Mouse (Mus musculus) gastrocnemius, postnatal 10 days (tissue): ENCODE results near the gene Gm17490. TPM values are rescaled to one million over a fixed set of nuclear protein-coding genes. Genes with fewer than 3 reads are reported as not detected.
"Not testable (repeated sequence)": the region's sequence is repeated elsewhere in the genome, so short reads cannot be mapped to it uniquely, and the experiment has no call there.

Experiments used
- DNase-seq: peaks from one replicate; pipeline ENCODE4 v3.0.0; 2021; ENCODE audit warnings: mixed read lengths
- total RNA-seq, 2 experiments: library from RNA; stranded (reverse); gene quantifications; 2 replicates each; pipeline ENCODE4 v1.2.3; 2021

The Gm17490 gene
- total RNA-seq, 2 experiments from 2014 or later: not detected

DNA sequence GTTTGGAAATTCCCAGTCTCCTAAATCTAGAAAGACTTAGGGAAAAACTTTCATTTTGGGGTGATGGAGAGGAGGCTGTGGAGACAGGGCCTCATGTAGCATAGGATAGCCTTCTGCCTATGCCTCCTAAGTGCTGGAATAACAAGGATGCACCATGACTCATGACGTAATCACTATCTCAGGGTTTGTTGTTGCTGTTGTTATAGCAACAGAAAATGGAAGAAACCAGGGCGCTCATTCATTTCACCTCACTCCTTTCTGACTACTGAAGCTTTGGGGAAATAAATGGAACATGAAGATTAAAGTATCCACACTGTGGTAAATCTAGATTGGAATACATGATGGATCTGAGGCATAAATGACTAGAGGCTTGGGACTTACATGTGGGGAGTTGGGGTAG lies 2.3 kb downstream of the Gm17490 start:
- no peak for DNase-seq

DNA sequence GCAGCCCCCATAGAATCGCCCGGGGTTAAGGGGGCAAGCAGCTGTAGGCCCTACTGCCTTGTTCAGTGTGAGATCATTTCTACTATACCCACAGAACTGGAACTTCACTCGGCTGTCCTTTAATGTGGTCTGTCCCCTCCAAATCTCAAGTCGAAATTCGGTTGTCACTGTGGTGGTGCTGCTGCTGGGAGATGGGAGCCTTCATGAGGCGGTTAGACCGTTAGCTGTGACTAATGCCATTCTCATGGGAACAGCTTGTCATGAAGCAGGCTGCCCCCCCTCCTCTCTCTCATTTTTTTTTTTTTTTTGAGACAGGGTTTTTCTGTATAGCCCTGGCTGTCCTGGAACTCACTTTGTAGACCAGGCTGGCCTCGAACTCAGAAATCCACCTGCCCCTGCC lies 2.9 kb downstream of the Gm17490 start:
- DNase-seq: no peak

DNA sequence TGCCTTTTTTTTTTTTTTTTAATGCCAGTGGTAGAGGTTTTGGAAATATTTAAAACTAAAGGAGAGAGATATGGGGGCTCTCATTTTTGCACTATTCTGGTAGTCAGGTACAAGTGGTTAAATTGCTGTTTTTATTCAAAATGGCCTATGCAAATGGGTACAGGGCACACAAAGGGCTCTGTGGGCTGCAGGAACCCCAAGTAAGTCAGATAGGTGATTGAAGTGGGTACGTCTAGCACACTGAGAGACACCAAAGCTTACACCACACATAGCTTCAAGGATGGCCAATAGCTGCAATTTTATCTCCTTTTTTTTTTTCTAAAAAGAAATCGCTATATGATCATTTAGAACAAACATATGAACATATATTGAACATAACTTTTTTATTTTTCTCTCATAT lies 6.5 kb downstream of the Gm17490 start:
- no peak for DNase-seq

DNA sequence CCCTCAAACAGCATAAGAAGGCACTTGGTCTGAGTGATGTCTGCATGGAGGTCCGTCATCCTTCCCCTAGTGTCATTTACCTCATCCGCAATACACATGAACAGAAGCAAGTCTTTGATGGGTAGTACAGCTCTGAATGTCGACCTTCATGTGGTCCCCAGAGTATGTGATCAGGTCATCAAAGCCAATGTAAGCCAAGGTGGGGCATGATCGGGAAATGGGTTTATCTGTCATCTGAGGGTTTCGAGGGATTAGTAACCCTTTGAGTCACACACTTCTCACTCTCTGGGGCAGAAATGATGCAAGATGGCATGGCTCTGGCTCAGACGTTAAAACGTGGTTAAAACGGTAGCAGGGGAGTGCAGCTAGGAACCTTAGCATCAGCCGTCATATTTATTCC lies 9.2 kb downstream of the Gm17490 start:
- no peak for DNase-seq

DNA sequence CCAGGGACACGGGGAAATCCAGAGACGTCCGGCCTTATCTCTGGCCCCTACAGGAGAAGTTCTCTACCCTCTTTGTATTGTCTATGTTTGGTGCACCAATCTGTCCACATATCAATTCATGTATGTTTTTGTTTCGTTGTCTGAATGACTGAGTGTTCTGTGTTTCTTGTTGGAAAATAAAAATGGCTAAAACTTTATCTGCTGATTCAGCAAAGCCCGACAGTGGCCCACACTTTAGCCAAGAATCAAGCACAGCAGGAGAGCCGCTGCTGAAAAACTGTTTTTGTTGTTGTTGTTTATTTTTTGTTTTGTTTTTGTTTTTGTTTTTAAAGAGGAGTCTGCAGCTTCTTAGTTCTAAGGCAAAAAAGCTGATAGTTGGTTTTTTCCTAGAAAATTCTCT lies 13.1 kb downstream of the Gm17490 start:
- DNase-seq: not testable (repeated sequence)

DNA sequence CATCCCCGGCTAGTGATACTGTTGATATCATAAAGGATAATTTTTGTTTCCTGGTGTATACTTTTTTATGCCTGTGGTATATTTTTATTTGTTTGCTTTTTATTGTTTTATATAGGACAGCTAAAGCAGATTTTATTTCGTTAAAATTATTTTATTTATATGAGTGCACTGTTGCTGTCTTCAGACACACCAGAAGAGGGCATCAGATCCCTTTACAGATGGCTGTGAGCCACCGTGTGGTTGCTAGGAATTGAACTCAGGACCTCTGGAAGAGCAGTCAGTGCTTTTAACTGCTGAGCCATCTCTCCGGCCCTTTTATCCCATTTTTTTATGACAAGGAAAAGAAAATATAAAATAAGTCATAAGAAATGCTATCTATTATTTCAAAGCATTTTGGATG lies 19.3 kb downstream of the Gm17490 start:
- not testable (repeated sequence) for DNase-seq

DNA sequence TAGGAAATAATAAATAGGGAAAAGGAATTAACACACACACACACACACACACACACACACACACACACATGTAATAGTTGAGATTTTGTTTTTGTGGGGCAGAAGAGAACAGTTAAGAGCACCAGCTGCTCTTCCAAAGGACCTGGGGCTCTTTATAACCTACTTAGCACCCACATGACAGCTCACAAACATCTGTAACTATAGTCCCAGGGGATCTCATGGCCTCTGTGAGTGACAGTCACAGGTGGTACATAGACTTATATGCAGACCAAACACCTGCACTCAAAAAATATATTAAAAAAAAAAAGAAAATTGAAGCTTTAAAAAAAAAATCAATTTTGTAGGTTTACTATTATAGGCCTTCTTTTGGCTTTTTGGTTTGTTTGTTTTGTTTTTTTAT lies 21.2 kb downstream of the Gm17490 start:
- no peak for DNase-seq

DNA sequence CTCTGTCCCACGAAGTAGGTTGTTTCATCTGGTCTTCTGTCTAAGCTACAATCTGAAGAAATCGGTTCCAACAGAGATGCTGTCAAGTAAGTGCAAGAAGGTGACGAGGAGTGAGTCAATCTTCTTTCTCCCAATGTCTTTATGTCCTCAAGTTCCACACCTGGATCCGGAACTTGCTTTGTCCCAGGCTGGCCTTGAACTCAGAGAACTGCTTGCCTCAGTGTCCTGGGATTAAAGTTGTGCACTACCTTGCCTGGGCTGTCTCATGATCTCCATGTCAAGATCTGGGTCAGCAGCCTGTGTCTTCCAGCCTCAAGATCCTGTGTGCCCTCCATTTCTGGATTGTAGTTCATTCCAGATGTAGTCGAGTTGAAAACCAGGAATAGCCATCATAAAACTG lies 22.0 kb downstream of the Gm17490 start, which contains the start of gene Rbm17:
TSS of gene Rbm17 (minus strand) at position 101 of the 400 bp plus-strand sequence.
- DNase-seq: no peak

DNA sequence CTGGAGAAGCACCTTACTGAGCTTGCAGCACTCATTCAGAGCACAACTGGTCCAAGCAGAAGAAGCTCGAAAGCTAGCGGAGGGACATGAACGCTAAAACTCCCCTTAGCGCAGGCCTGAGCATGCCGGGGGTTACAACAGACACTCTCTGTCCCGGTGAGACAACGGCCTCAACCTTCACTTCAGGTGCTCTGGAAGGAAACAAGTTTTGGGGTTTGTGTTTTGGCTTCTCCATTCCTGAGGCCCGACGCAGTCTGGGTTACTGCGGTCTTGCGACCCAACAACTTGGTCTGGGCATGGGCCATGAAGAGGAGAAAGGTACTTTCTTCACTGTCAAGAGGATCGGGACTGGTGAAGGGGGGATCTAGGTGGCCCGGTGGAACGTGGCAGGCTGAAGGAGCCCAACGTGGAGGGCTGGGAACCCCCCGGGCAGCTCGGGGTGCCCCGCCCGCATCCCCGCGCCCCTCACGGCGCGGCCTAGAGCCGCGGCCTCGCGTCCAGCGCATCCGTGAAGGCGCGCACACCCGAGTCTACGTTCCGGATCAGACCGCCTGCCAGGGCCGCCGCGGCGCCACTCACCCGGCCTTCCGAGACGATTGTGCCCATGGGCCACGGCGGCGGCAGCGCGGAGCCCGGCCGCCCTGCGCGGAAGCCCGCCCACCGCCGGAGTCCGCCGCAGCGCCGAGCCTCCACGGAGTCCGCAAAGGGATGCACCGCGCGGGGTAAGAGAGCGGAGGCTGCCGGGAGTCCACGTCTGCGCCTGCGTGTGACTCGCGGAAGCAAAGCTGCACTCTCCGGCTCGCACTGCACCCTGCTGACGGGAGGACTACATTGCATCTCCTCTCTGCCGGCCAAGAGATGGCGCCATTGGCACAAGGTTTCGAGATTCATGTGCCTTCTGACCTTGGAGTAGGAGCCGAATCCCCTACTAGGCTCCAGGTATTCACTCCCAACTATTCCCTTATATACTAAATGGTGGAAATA lies 23.3 kb downstream of the Gm17490 start:
- DNase-seq: peak; percentile 94

DNA sequence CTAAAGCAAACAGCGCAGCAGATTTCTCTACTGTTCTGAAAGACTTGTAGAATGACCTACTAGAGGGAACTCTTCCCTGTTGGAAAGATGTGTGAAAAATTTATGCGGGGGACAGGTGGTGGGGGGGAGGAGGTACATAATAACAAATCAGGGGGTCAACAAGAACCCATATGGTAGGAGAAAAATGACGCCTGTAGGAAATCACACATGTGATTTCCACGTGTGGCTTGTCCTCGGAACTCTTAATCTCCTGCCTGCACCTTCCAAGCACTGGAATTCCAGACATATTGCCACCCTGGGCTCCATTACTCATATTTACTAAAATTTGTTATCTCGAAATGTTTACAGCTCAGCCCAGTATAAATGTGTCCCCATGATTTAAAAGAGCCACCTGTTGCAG lies 24.3 kb downstream of the Gm17490 start:
- DNase-seq: no peak

DNA sequence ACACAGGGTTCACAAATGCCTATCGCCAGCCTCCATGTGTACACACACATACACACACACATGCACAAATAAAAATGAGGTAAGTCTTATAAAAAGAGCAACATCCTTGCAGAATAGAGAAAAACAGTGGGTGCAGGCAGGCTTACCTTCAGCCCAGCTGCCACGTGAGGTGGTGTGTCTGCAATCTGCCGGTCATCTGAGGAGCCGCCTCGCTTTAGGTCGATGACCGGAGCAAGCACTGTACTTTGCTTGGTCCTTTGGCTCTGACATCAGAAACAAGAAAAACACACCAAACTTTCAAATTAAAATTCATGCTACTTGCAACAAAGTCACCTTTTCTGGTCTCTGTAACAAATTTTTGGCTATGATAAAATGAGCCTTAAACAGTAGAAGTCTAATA lies 28.2 kb downstream of the Gm17490 start:
- no peak for DNase-seq

DNA sequence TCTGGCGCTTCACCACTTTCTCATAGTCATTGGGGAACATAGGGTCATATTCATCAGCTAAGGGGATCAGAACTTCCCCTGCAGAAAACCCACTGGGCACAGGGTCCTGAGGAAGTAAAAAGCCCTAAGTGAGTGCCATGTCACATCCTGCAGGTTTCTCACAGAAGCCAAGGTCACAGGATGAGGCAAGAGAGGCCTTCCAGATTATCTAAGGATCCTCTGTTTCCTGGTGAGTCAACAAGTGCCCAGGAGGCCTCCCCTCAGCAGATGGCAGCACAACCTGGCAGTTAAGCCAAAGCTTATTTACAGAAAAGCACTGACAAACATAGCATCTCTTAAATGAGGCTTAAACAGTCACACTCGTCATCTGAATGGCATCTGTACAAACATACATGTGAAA lies 29.4 kb downstream of the Gm17490 start:
- no peak for DNase-seq

DNA sequence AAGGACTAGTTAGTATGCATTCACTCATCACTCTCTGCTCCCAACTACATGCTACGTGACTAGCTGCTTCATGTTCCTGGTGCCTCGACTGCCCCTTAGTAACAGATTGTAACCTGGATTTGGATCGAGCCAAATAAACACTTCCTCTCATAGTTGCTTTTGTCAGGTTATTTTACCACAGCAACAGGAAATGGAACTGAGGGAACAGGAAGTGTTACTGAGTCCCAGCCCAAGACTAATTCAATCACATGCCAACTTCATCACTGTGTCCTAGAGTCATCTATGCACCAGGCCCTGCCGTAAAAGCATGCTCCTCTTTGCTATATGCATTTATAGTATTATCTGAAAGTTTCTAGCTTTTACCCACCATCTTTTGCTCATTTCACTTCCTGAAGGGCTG lies 38.1 kb downstream of the Gm17490 start:
- no peak for DNase-seq

DNA sequence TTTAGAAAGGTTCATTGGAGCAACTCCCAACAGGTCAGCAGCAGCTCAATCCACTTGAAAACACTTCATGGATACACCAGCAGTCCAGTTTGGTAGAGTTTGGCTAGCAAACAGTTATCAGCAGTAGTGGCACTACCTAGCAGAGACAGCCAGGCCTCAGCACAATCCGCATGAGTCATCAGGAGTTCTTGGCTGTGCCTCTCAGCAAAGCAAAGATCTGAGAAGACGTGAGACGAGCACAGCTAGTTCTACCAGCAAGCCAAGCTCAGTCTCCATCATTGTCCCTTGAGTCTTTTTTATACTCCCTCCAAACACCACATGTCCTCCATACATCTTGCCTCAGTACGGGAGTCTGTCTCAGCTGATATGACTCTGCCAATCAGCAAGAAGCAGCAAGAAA lies 46.7 kb downstream of the Gm17490 start:
- no peak for DNase-seq

DNA sequence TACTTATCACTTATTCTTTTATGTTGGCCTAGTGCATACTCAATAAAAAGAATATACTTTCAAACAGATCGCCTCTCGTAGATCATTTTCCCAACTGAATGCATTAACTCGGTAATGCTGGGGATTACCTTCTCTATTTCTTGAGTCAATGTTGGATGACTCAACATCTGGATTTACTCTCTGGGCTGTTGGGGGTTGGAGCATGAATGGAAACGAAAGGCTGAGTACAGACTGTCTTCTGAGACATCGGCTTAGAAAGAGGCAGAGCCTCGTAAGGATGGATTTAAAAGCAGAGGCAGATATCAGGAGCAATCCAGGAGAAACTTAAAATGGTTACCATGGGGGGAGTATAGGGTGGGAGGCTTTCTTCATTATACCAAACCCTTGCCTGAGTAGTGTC lies 47.9 kb downstream of the Gm17490 start:
- no peak for DNase-seq

Other genes starting within 250 kb of the Gm17490 start
- gene Pfkfb3, start 72.2 kb downstream of the Gm17490 start, total RNA-seq: 10 to 100 TPM; 19.3 to 21.5 TPM
- 10 to 100 TPM; 63.3 to 69.8 TPM for gene Rbm17, start 22.1 kb downstream of the Gm17490 start, total RNA-seq
- under 1 TPM; 0.14 to 0.16 TPM for gene Il2ra, start 16.5 kb upstream of the Gm17490 start, total RNA-seq
- gene Il15ra, start 79.0 kb upstream of the Gm17490 start, total RNA-seq: 10 to 100 TPM; 12.9 to 15.4 TPM
- 10 to 100 TPM; 37.3 to 44.7 TPM for gene Fbh1, start 151.3 kb upstream of the Gm17490 start, total RNA-seq
- 10 to 100 TPM; 25.8 to 34.0 TPM for gene Ankrd16, start 151.6 kb upstream of the Gm17490 start, total RNA-seq